Mouse (Mus musculus) urinary bladder, adult 2 months (tissue): ENCODE results near the gene Zmym3. TPM values are rescaled to one million over a fixed set of nuclear protein-coding genes. Genes with fewer than 3 reads are reported as not detected.

Source experiments
- DNase-seq: peaks from one replicate; pipeline ENCODE4 v3.0.0; 2022; ENCODE audit warnings: low spot score
- polyA plus RNA-seq: library from polyadenylated mRNA; depleted of rRNA; stranded (reverse); fragments of >200 nt; gene quantifications from 2 replicates; pipeline ENCODE4 v1.2.3, GENCODE M21; 2012; rRNA removed

Gene Zmym3
- 47.2 and 52.0 TPM in 2 replicates for polyA plus RNA-seq

- DNase-seq, result no peak
Measured at GRCm38 (mm10) chrX:101420700-101421095, at the start of gene Zmym3. Gene Zmym3 (minus strand): TSS chrX:101420849.

- DNase-seq, result no peak
Measured at GRCm38 (mm10) chrX:101451591-101451990, 30.9 kb upstream of the Zmym3 start.

- no peak for DNase-seq
Measured at GRCm38 (mm10) chrX:101451147-101451546, 30.5 kb upstream of the Zmym3 start.

- no peak for DNase-seq
Measured at GRCm38 (mm10) chrX:101448886-101449475, 28.3 kb upstream of the Zmym3 start, which contains the start of gene Itgb1bp2. Gene Itgb1bp2 (plus strand): TSS chrX:101449088.

- no peak for DNase-seq
Measured at GRCm38 (mm10) chrX:101429976-101430375, 9.3 kb upstream of the Zmym3 start.

GRCm38 (mm10) chrX:101429142-101429949, 8.7 kb upstream of the Zmym3 start, which contains the start of gene Nono:
Gene Nono (plus strand): TSS chrX:101429318.
- peak; percentile 44 for DNase-seq

GRCm38 (mm10) chrX:101428785-101429141, 8.1 kb upstream of the Zmym3 start:
- DNase-seq, result no peak

- DNase-seq, result no peak
Measured at GRCm38 (mm10) chrX:101427774-101428173, 7.1 kb upstream of the Zmym3 start.

GRCm38 (mm10) chrX:101423462-101423861, 2.8 kb upstream of the Zmym3 start:
- DNase-seq, result no peak

GRCm38 (mm10) chrX:101419725-101420699, 637 bp downstream of the Zmym3 start:
- peak; percentile 65 for DNase-seq

- peak; percentile 29 for DNase-seq
Measured at GRCm38 (mm10) chrX:101418946-101419724, 1.5 kb downstream of the Zmym3 start.

GRCm38 (mm10) chrX:101396459-101396858, 24.2 kb downstream of the Zmym3 start:
- DNase-seq, result no peak

GRCm38 (mm10) chrX:101394341-101394740, 26.3 kb downstream of the Zmym3 start:
- DNase-seq, result no peak

GRCm38 (mm10) chrX:101388866-101389537, 31.6 kb downstream of the Zmym3 start:
- no peak for DNase-seq

GRCm38 (mm10) chrX:101386222-101386621, 34.4 kb downstream of the Zmym3 start:
- no peak for DNase-seq

GRCm38 (mm10) chrX:101384439-101385137, 36.1 kb downstream of the Zmym3 start:
- no peak for DNase-seq

- DNase-seq, result no peak
Measured at GRCm38 (mm10) chrX:101383455-101383854, 37.2 kb downstream of the Zmym3 start.

- DNase-seq, result no peak
Measured at GRCm38 (mm10) chrX:101379744-101380143, 40.9 kb downstream of the Zmym3 start.

GRCm38 (mm10) chrX:101377076-101377475, 43.6 kb downstream of the Zmym3 start:
- no peak for DNase-seq
